Mouse (Mus musculus): ENCODE results near the gene Btbd9. TPM values are rescaled to one million over a fixed set of nuclear protein-coding genes. Genes with fewer than 3 reads are reported as not detected.

Btbd9 gene
- polyA plus RNA-seq, 2 experiments, result 18.3 to 46.9 TPM

- H3K4me1 ChIP-seq (ENCODE audit: control insufficient read depth, insufficient read depth, low read length), result no peaks in the 10 kb centered on the region
- no peak for TF ChIP-seq POLR2A (IDR thresholded peaks at IDR 0.05; ENCODE audit: borderline replicate concordance, extremely low read depth, insufficient read depth, insufficient read length)
- no peak overlapping the region for H3K4me3 ChIP-seq (replicated peaks; ENCODE audit: low read length)
- no peak overlapping the region for H3K4me2 ChIP-seq (replicated peaks; ENCODE audit: low read depth, low read length, severe bottlenecking)
- ATAC-seq (ENCODE audit: low FRiP score, low read depth) (no peak), DNase-seq (ENCODE audit: low spot score) (no peak)
- H3K27me3 ChIP-seq (ENCODE audit: control insufficient read depth, insufficient read depth, low read length), result no peaks in the 10 kb centered on the region
- no peaks in the 10 kb centered on the region for H3K9me3 ChIP-seq (ENCODE audit: control insufficient read depth, low read length)
- H3K36me3 ChIP-seq (ENCODE audit: control insufficient read depth, insufficient read depth, low read length), result 0 out of 2 replicates have a peak, but pooled peaks cover 3% of the 10 kb centered on the region
- H3K27ac ChIP-seq (replicated peaks; ENCODE audit: low read depth, low read length), result no peak overlapping the region
- 93% methylated on average over 6 of the region's 6 CpGs for WGBS
- H3K9ac ChIP-seq (ENCODE audit: low read depth, low read length, severe bottlenecking), result no peak overlapping the region
These were observed 303.5 kb downstream of the Btbd9 start for GRCm38 (mm10) chr17:30272769-30273168.

- Histone ChIP-seq H3K27ac (replicated peaks; ENCODE audit: low read depth, low read length) (no peak overlapping the region), H3K4me1 (ENCODE audit: control insufficient read depth, insufficient read depth, low read length) (no peaks in the 10 kb centered on the region), H3K9ac (ENCODE audit: low read depth, low read length, severe bottlenecking) (no peak overlapping the region), H3K4me2 (replicated peaks; ENCODE audit: low read depth, low read length, severe bottlenecking) (no peak overlapping the region), H3K4me3 (replicated peaks; ENCODE audit: low read length) (no peak overlapping the region), H3K27me3 (ENCODE audit: control insufficient read depth, insufficient read depth, low read length) (no peaks in the 10 kb centered on the region), H3K36me3 (ENCODE audit: control insufficient read depth, insufficient read depth, low read length) (peaks cover 3% of the 10 kb centered on the region; the same call in 1 of the 2 replicates), H3K9me3 (ENCODE audit: control insufficient read depth, low read length) (no peaks in the 10 kb centered on the region)
- ATAC-seq (ENCODE audit: low FRiP score, low read depth) (no peak), DNase-seq (ENCODE audit: low spot score) (no peak)
- TF ChIP-seq POLR2A (IDR thresholded peaks at IDR 0.05; ENCODE audit: borderline replicate concordance, extremely low read depth, insufficient read depth, insufficient read length), result no peak
- 77% methylated on average over 11 of the region's 11 CpGs for WGBS
These were observed 306.9 kb downstream of the Btbd9 start for GRCm38 (mm10) chr17:30269136-30270063.

- Histone ChIP-seq H3K4me1 (ENCODE audit: control insufficient read depth, insufficient read depth, low read length) (no peaks in the 10 kb centered on the region), H3K9ac (ENCODE audit: low read depth, low read length, severe bottlenecking) (no peak overlapping the region), H3K36me3 (ENCODE audit: control insufficient read depth, insufficient read depth, low read length) (no peaks in the 10 kb centered on the region; the same call in 1 of the 2 replicates), H3K4me3 (replicated peaks; ENCODE audit: low read length) (no peak overlapping the region), H3K27me3 (ENCODE audit: control insufficient read depth, insufficient read depth, low read length) (no peaks in the 10 kb centered on the region), H3K9me3 (ENCODE audit: control insufficient read depth, low read length) (no peaks in the 10 kb centered on the region), H3K4me2 (replicated peaks; ENCODE audit: low read depth, low read length, severe bottlenecking) (no peak overlapping the region), H3K27ac (replicated peaks; ENCODE audit: low read depth, low read length) (no peak overlapping the region)
- no peak for ATAC-seq (ENCODE audit: low FRiP score, low read depth)
- 87% methylated on average over 8 of the region's 8 CpGs for WGBS
- no peak for DNase-seq (ENCODE audit: low spot score)
- no peak for TF ChIP-seq POLR2A (IDR thresholded peaks at IDR 0.05; ENCODE audit: borderline replicate concordance, extremely low read depth, insufficient read depth, insufficient read length)
These were observed 307.8 kb downstream of the Btbd9 start for GRCm38 (mm10) chr17:30268456-30268855.

GRCm38 (mm10) chr17:30267432-30267973 is 308.8 kb downstream of the Btbd9 start:
- Histone ChIP-seq H3K27ac (replicated peaks; ENCODE audit: low read depth, low read length) (no peak overlapping the region), H3K27me3 (ENCODE audit: control insufficient read depth, insufficient read depth, low read length) (no peaks in the 10 kb centered on the region), H3K4me2 (replicated peaks; ENCODE audit: low read depth, low read length, severe bottlenecking) (no peak overlapping the region), H3K4me1 (ENCODE audit: control insufficient read depth, insufficient read depth, low read length) (peaks cover 5% of the 10 kb centered on the region; the same call in 1 of the 2 replicates), H3K9ac (ENCODE audit: low read depth, low read length, severe bottlenecking) (no peak overlapping the region), H3K9me3 (ENCODE audit: control insufficient read depth, low read length) (no peaks in the 10 kb centered on the region), H3K4me3 (replicated peaks; ENCODE audit: low read length) (no peak overlapping the region), H3K36me3 (ENCODE audit: control insufficient read depth, insufficient read depth, low read length) (no peaks in the 10 kb centered on the region; the same call in 1 of the 2 replicates)
- DNase-seq (ENCODE audit: low spot score), result no peak
- TF ChIP-seq POLR2A (IDR thresholded peaks at IDR 0.05; ENCODE audit: borderline replicate concordance, extremely low read depth, insufficient read depth, insufficient read length), result no peak
- 60% methylated on average over 5 of the region's 5 CpGs for WGBS
- no peak for ATAC-seq (ENCODE audit: low FRiP score, low read depth)

- no peak for TF ChIP-seq POLR2A (IDR thresholded peaks at IDR 0.05; ENCODE audit: borderline replicate concordance, extremely low read depth, insufficient read depth, insufficient read length)
- H3K36me3 ChIP-seq (ENCODE audit: control insufficient read depth, insufficient read depth, low read length), result no peaks in the 10 kb centered on the region; the same call in 1 of the 2 replicates
- H3K4me3 ChIP-seq (replicated peaks; ENCODE audit: low read length), result no peak overlapping the region
- no peak overlapping the region for H3K9ac ChIP-seq (ENCODE audit: low read depth, low read length, severe bottlenecking)
- ATAC-seq (ENCODE audit: low FRiP score, low read depth), result no peak
- no peaks in the 10 kb centered on the region for H3K9me3 ChIP-seq (ENCODE audit: control insufficient read depth, low read length)
- H3K4me1 ChIP-seq (ENCODE audit: control insufficient read depth, insufficient read depth, low read length), result peaks cover 12% of the 10 kb centered on the region; the same call in 1 of the 2 replicates
- H3K27ac ChIP-seq (replicated peaks; ENCODE audit: low read depth, low read length), result no peak overlapping the region
- 37% methylated on average over 2 of the region's 2 CpGs for WGBS
- no peak overlapping the region for H3K4me2 ChIP-seq (replicated peaks; ENCODE audit: low read depth, low read length, severe bottlenecking)
- H3K27me3 ChIP-seq (ENCODE audit: control insufficient read depth, insufficient read depth, low read length), result no peaks in the 10 kb centered on the region
- no peak for DNase-seq (ENCODE audit: low spot score)
These were observed 312.8 kb downstream of the Btbd9 start for GRCm38 (mm10) chr17:30263535-30263934.

Data from limb, embryonic 14.5 days (tissue).